Mouse (Mus musculus) liver, embryonic 13.5 days (tissue): Measurements from ENCODE around the gene Pde4d. TPM values are rescaled to one million over a fixed set of nuclear protein-coding genes. Genes with fewer than 3 reads are reported as not detected.

Experiments used
- ATAC-seq: fragments of 200-750 bp; cut with Nextera tagmentation; 2 replicates; pipeline ENCODE4 v1.8.0; 2017; ENCODE audit warnings: low read depth, mild to moderate bottlenecking, moderate number of reproducible peaks, moderate library complexity
- DNase-seq: peaks from one replicate; pipeline ENCODE4 v3.0.0; 2022
- H3K27ac ChIP-seq: fragments of 300-500 bp; sonication (generic); 2 replicates; pipeline ENCODE4 v1.5.1; 2015; ENCODE audit warnings: moderate library complexity, mild to moderate bottlenecking, inconsistent platforms
- H3K27me3 ChIP-seq: fragments of 300-500 bp; sonication (generic); 2 replicates; pipeline ENCODE4 v1.6.1; 2015; ENCODE audit warnings: mild to moderate bottlenecking, inconsistent platforms
- H3K36me3 ChIP-seq: fragments of 300-500 bp; sonication (generic); 2 replicates; pipeline ENCODE4 v1.6.1; 2015; ENCODE audit warnings: mild to moderate bottlenecking, inconsistent platforms
- H3K4me1 ChIP-seq: fragments of 300-500 bp; sonication (generic); replicated peaks from 2 replicates; pipeline ENCODE4 v1.6.1; 2015; ENCODE audit warnings: inconsistent platforms
- H3K4me2 ChIP-seq: fragments of 300-500 bp; sonication (generic); 2 replicates; pipeline ENCODE4 v1.6.1; 2015; ENCODE audit warnings: inconsistent platforms, mild to moderate bottlenecking, moderate library complexity
- H3K4me3 ChIP-seq: fragments of 300-500 bp; sonication (generic); replicated peaks from 2 replicates; pipeline ENCODE4 v1.5.1; 2015; ENCODE audit warnings: mild to moderate bottlenecking, inconsistent platforms
- H3K9ac ChIP-seq: fragments of 300-500 bp; sonication (generic); 2 replicates; pipeline ENCODE4 v1.6.1; 2015; ENCODE audit warnings: mild to moderate bottlenecking, inconsistent platforms
- H3K9me3 ChIP-seq: fragments of 300-500 bp; sonication (generic); replicated peaks from 2 replicates; pipeline ENCODE4 v1.6.1; 2016; ENCODE audit warnings: inconsistent platforms
- WGBS: fragments of 180-500 bp; shearing (Covaris S2); methylation state at CpG from one replicate; pipeline ENCODE4 v1.1.7; 2015; ENCODE audit not compliant: insufficient replicate concordance; 5-methylcytosine and 5-hydroxymethylcytosine counted together
- polyA plus RNA-seq: library from polyadenylated mRNA; unstranded; fragments of >200 nt; fragmentation: Nextera tagmentation; extraction: Ambion mirVana; gene quantifications from 2 replicates; pipeline ENCODE4 v1.2.1, GENCODE M21; 2015

The Pde4d gene
- polyA plus RNA-seq, 1 experiment from 2014 or later, result 11.8 TPM

DNA sequence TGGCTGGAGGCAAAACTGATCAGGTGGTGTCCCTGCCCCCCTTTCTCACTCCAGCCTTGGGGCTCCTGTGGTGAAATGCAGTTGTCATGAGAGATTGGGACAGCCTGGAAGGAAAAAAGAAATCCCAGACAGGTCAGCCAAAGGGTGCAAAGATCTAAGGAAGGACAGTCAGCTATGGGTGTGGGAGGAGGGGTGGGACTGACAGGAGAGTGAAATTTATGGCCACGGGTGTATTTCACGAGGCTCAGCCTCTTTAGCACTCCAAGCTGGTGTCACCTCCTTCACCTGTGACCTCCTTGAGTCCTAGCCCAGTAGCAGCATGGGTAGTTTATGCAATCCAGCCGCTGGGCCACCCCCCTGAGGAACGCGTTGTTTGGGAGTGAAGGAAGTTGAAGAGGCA lies 1465.1 kb downstream of the Pde4d start:
- no peak for ATAC-seq
- Histone ChIP-seq H3K36me3 (no peaks in the 10 kb centered on the region), H3K9me3 (no peaks in the 10 kb centered on the region), H3K27me3 (no peaks in the 10 kb centered on the region), H3K4me2 (no peak overlapping the region), H3K4me1 (peaks cover 30% of the 10 kb centered on the region), H3K27ac (no peak overlapping the region), H3K9ac (no peak overlapping the region), H3K4me3 (no peak overlapping the region)
- DNase-seq, result no peak
- 56% methylated on average over 5 of the region's 5 CpGs for WGBS

DNA sequence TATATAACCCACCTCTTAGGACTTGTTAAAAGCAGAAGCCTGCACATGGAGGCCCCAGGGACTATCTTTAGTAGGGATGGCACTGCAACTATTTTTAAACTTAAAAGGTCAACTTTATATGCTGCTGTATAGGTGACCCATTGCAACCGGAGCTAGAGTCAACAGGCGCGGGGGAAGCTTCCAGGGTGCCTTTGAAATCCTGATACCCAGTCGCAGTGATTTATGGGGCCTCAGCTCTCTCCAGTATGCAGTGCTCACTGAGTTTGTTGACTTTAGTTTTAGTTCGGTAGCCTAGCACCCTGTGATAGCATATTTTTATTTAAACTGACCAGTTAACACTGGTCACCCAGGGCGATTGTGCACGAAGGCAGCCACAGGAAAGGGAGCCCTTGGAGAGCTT lies 1465.8 kb downstream of the Pde4d start:
- no peak overlapping the region for H3K4me3 ChIP-seq

DNA sequence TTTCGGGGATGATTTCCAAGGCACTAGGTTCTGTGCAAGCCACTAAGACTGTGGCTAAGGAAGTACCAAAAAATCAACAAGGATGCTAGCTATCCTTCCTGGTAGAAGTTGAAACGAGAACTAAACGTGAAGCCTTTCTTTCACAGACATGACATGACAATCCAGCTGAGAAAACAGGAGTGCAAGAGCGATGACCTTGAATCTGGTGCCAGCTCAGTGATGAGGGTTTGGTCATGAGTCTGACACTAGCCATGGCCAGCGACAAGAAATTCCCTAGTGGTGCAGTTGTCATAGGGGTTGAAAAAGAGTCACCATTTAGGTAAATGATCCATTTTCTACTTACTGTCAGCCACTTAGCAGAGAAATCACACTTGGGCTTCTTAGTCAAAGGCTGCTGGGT lies 1466.2 kb downstream of the Pde4d start:
- H3K4me1 ChIP-seq, result peaks cover 30% of the 10 kb centered on the region
- DNase-seq, result no peak

More for the DNA sequence above, 1465.8 kb downstream of the Pde4d start:
- Histone ChIP-seq H3K4me1 (peaks cover 30% of the 10 kb centered on the region), H3K4me2 (no peak overlapping the region), H3K9ac (no peak overlapping the region), H3K9me3 (no peaks in the 10 kb centered on the region), H3K27me3 (no peaks in the 10 kb centered on the region), H3K27ac (no peak overlapping the region), H3K36me3 (no peaks in the 10 kb centered on the region)
- WGBS, result 71% methylated on average over 7 of the region's 7 CpGs
- DNase-seq, result no peak
- peak; percentile 65 for ATAC-seq

DNA sequence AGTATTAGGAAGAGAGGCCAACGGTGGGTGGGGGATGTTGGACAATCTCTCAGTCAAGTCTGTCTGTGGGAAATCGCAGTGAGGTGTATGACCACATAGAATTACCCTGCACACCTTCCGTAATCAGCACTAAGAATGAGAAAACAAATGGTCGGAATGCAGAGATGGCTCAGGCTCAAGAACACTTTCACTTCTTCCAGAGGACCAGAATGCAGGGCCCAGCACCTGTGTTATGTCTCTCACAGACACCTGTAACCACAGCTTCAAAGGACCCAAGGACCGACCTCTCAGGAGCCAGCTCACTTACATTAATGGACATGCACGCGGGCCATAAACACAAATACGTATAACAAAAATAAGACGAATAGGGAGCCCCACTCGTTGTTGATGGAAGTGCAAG lies 1467.8 kb downstream of the Pde4d start:
- Histone ChIP-seq H3K4me1 (peaks cover 34% of the 10 kb centered on the region), H3K27ac (no peak overlapping the region), H3K4me3 (no peak overlapping the region), H3K36me3 (no peaks in the 10 kb centered on the region), H3K4me2 (no peak overlapping the region), H3K9me3 (no peaks in the 10 kb centered on the region), H3K9ac (no peak overlapping the region), H3K27me3 (no peaks in the 10 kb centered on the region)
- WGBS, result 83% methylated on average over 10 of the region's 10 CpGs
- DNase-seq, result no peak
- no peak for ATAC-seq

More for the DNA sequence above, 1466.2 kb downstream of the Pde4d start:
- 72% methylated on average over 5 of the region's 5 CpGs for WGBS
- no peaks in the 10 kb centered on the region for H3K27me3 ChIP-seq
- H3K36me3 ChIP-seq, result no peaks in the 10 kb centered on the region
- H3K9me3 ChIP-seq, result no peaks in the 10 kb centered on the region
- no peak overlapping the region for H3K27ac ChIP-seq
- H3K4me3 ChIP-seq, result no peak overlapping the region
- H3K4me2 ChIP-seq, result no peak overlapping the region
- no peak overlapping the region for H3K9ac ChIP-seq
- ATAC-seq, result no peak

DNA sequence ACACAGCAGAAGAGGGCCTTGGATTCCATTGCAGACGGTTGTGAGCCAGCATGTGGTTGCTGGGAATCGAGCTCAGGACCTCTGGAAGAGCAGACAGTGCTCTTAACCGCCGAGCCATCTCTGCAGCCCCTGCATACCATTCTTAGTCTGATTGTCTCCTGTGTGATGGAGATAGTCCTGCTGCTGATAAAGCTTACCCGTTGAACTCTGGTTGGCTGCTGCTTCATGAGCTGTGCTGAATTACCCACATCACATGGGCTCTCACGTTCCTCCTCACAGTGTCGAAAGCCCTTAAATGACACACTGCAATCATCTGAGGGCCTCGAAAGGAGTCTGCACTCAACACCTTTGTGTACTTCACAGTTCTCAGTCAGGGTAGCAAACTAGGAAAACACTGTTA lies 1468.9 kb downstream of the Pde4d start:
- Histone ChIP-seq H3K27me3 (no peaks in the 10 kb centered on the region), H3K36me3 (no peaks in the 10 kb centered on the region), H3K9ac (no peak overlapping the region), H3K27ac (no peak overlapping the region), H3K4me2 (no peak overlapping the region), H3K9me3 (no peaks in the 10 kb centered on the region), H3K4me3 (no peak overlapping the region), H3K4me1 (peaks cover 34% of the 10 kb centered on the region)
- DNase-seq (no peak), ATAC-seq (no peak)
- WGBS, result 59% methylated on average over 8 of the region's 8 CpGs

DNA sequence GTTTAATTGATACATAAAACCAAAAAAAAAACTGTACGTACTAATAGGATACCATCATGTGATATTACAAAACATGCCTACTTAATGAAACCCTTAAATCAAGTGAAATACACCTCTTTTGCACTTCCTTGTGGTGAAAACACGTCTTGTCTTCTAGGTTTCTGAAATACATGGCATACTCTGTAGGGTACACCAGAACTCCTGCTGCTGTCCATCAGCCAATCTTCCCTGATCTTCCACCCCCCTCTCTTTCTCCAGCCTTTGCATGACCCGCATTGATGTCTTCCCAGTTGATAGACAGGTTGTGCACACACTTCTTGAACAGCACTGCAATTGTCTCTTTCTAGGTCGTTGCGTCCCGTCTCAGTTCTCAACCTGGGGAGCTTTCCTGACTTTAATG lies 1470.5 kb downstream of the Pde4d start:
- no peak overlapping the region for H3K4me3 ChIP-seq
- no peak overlapping the region for H3K4me2 ChIP-seq
- DNase-seq (no peak), ATAC-seq (no peak)
- no peaks in the 10 kb centered on the region for H3K27me3 ChIP-seq
- no peaks in the 10 kb centered on the region for H3K36me3 ChIP-seq
- H3K9me3 ChIP-seq, result no peaks in the 10 kb centered on the region
- H3K27ac ChIP-seq, result no peak overlapping the region
- H3K4me1 ChIP-seq, result peaks cover 18% of the 10 kb centered on the region
- WGBS, result 79% methylated on average over 6 of the region's 6 CpGs
- H3K9ac ChIP-seq, result no peak overlapping the region

DNA sequence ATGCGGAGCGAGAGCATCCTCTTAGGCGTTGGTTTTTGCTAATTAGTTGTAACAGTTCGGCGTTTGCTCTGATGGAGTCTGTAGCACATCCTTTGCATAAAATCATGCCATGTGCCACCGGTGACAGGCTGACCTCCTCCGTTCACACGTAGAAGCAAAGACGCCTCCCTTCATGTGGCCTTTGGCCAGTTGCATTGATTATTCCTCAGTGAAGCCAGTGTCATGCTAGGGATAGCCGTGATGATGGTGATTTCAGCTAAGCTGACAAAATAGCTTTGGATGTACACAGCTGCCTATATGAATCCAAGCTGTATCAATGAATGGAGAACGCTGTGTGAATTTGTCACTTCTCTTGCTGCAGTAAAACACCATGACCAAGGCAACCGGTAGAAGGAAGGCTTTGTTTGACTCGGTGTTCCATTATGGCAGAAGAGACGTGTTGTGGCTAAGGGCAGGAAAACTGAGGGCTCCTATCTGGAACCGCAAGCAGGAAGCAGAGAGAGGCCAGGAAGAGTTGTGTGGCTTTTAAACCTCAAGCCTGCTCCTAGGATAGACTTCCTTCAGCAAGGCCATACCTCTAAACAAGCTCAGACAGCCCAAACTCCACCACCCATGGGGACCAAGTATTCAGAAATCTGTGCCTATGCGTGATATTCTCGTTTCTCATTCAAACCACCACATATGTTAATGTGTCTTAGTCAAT lies 1471.7 kb downstream of the Pde4d start:
- Histone ChIP-seq H3K9ac (no peak overlapping the region), H3K27me3 (no peaks in the 10 kb centered on the region), H3K36me3 (no peaks in the 10 kb centered on the region), H3K4me3 (no peak overlapping the region), H3K4me1 (peaks cover 14% of the 10 kb centered on the region), H3K4me2 (no peak overlapping the region), H3K27ac (no peak overlapping the region), H3K9me3 (no peaks in the 10 kb centered on the region)
- WGBS, result 48% methylated on average over 17 of the region's 17 CpGs
- DNase-seq (no peak), ATAC-seq (no peak)

DNA sequence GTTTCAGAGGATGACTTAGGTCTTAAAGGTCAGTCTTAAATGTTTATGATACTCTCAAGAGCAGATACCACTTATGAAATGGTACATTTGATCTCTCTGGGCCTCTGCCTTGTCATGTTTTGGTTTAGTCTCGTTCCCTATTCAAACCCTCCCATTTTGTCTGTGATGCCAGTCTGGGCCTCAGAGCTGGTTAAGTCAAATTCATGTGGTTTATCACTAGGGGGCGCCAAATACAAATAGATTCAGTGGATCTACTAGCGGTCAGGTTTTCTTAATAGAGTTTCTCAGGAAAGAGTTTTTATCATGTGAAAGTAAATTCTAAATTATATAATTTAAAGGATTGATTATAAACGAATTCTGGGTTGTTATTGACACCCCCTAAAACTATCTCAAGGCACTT lies 1472.5 kb downstream of the Pde4d start:
- 5% methylated on average over 4 of the region's 4 CpGs for WGBS
- Histone ChIP-seq H3K4me1 (peaks cover 16% of the 10 kb centered on the region), H3K4me3 (no peak overlapping the region), H3K27ac (no peak overlapping the region), H3K9ac (no peak overlapping the region), H3K27me3 (no peaks in the 10 kb centered on the region), H3K36me3 (no peaks in the 10 kb centered on the region), H3K9me3 (no peaks in the 10 kb centered on the region), H3K4me2 (no peak overlapping the region)
- ATAC-seq (0 out of 2 replicates have a peak, but pooled peaks have one; percentile 41), DNase-seq (peak; percentile 27)

DNA sequence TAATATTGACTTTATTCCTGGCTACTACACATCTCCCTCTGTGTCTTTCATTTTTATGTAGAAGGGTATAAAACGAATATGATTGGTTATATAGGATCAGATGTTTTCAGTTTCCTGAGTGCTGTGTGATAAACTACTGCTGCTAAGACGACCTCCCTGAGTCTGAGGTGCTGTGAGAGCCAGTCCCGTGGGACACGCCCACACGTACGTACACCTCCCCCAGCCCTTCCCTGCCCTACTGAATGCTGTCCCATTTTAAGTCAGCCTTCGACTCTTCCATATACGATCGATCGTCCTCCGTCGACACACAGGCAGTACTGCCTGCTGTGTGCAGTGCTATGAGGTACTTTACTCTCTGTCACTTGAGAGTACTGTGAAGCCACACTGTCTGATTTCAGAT lies 1473.0 kb downstream of the Pde4d start:
- ATAC-seq, result no peak
- no peak for DNase-seq
- no peaks in the 10 kb centered on the region for H3K36me3 ChIP-seq
- H3K4me1 ChIP-seq, result peaks cover 16% of the 10 kb centered on the region
- 63% methylated on average over 12 of the region's 12 CpGs for WGBS
- H3K27me3 ChIP-seq, result no peaks in the 10 kb centered on the region
- no peak overlapping the region for H3K27ac ChIP-seq
- no peak overlapping the region for H3K4me3 ChIP-seq
- no peaks in the 10 kb centered on the region for H3K9me3 ChIP-seq
- no peak overlapping the region for H3K9ac ChIP-seq
- no peak overlapping the region for H3K4me2 ChIP-seq

DNA sequence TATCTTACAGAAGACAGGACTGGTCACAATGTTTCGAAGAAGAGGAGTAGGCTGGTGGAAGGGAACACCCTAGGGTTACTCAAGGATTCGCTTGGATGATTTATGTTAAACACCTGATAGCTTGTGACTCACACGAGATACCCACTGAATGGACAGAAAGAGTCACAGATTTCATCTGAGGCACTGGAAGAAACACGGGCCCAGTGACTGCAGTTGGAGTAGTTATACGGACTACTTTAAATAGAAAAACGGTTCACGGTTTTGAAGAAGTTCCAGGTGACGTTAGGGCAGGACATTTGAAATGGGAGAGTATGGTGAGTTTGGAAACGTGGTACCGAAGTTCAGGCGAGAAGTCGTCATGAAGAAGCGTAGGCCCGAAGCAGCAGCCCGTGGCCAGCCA lies 1475.0 kb downstream of the Pde4d start:
- no peak for DNase-seq

DNA sequence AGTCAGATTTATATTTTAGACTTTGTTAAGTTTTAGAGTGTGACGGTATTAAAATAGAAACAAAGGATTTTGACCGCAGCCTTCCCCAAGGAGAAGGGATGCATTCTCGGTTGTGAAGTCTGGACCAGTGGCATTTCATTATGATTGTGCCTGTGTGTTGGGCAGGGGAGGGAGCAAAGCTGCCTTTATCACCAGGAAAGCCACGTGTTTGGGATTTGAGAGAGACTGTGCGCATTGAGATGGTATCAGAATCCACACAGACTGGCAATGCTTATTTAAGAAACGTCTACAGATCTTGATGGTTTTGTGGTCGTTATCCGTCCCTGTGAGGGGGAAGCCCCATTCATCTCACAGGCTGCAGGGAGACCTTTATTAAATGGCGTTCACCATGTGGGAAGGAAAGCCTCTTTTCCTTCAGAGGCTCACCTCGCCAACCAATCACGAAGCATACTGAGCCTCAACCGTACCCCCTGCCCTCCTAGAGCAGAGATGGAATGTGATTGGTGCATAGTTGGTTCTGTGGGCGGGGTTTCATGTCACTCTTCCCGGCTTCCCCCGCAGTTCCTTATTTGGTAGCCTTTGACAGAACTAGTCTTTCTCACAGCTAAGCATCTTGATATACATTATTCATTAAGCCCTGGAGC lies 1476.7 kb downstream of the Pde4d start:
- H3K4me2 ChIP-seq, result peak overlapping the region; percentile 39
- H3K4me1 ChIP-seq, result peaks cover 11% of the 10 kb centered on the region
- DNase-seq, result no peak
- no peak overlapping the region for H3K27ac ChIP-seq
- 22% methylated on average over 15 of the region's 15 CpGs for WGBS
- H3K9ac ChIP-seq, result no peak overlapping the region
- ATAC-seq, result peak; percentile 68; the same call in 1 of the 2 replicates
- no peaks in the 10 kb centered on the region for H3K36me3 ChIP-seq
- no peaks in the 10 kb centered on the region for H3K27me3 ChIP-seq
- H3K9me3 ChIP-seq, result no peaks in the 10 kb centered on the region
- H3K4me3 ChIP-seq, result no peak overlapping the region

More for the DNA sequence above, 1475.0 kb downstream of the Pde4d start:
- ATAC-seq, result no peak
- Histone ChIP-seq H3K36me3 (no peaks in the 10 kb centered on the region), H3K27ac (no peak overlapping the region), H3K27me3 (no peaks in the 10 kb centered on the region), H3K9ac (no peak overlapping the region), H3K4me2 (no peak overlapping the region), H3K9me3 (no peaks in the 10 kb centered on the region), H3K4me3 (no peak overlapping the region), H3K4me1 (peaks cover 16% of the 10 kb centered on the region)
- WGBS, result 85% methylated on average over 15 of the region's 15 CpGs

DNA sequence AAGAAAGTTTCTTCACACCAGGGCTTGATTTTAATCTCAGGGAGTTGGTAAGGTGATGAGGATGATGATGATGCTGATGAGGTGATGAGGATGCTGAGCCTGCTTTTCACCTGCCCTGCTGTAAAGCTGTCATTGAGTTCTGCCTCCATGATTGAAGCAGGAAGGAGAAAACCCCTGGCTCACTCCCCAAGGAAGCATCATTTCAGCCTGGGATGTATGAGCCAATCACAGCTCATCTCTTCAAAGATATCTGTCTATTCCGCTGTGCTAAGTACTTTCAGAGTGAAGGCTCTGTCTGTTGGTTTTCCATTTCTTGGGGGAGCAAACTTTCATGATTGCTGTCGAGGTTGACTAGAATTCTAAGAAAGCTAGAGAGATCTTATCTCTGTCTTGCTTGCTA lies 1478.0 kb downstream of the Pde4d start:
- no peak overlapping the region for H3K9ac ChIP-seq
- peaks cover 7% of the 10 kb centered on the region for H3K4me1 ChIP-seq
- H3K4me2 ChIP-seq, result no peak overlapping the region
- H3K9me3 ChIP-seq, result no peaks in the 10 kb centered on the region
- H3K36me3 ChIP-seq, result no peaks in the 10 kb centered on the region
- ATAC-seq (no peak), DNase-seq (no peak)
- no peaks in the 10 kb centered on the region for H3K27me3 ChIP-seq
- H3K4me3 ChIP-seq, result no peak overlapping the region
- WGBS, result 56% methylated on average over 2 of the region's 2 CpGs
- H3K27ac ChIP-seq, result no peak overlapping the region
